Mouse (Mus musculus) bone marrow, adult 2 months (tissue): ENCODE results near the gene Gpr183. TPM values are rescaled to one million over a fixed set of nuclear protein-coding genes. Genes with fewer than 3 reads are reported as not detected.

Experiments
- H3K27ac ChIP-seq: fragments of 200-500 bp; 2 replicates; pipeline ENCODE4 v1.5.1; 2012; ENCODE audit warnings: low read depth, mild to moderate bottlenecking, control low read depth, inconsistent platforms, low read length; ENCODE audit not compliant: control insufficient read depth, poor library complexity, insufficient read depth
- H3K4me1 ChIP-seq: fragments of 200-500 bp; 2 replicates; pipeline ENCODE4 v1.6.1; 2011; ENCODE audit warnings: low read length; ENCODE audit not compliant: control insufficient read depth, insufficient read depth
- H3K4me3 ChIP-seq: fragments of 200-500 bp; replicated peaks from 2 replicates; pipeline ENCODE3; 2011; ENCODE audit warnings: mild to moderate bottlenecking, low read depth, low read length, control low read depth; ENCODE audit not compliant: control insufficient read depth
- CTCF ChIP-seq: fragments of 200-500 bp; IDR thresholded peaks from 2 replicates; pipeline ENCODE4 v1.5.1; 2011; ENCODE audit warnings: low read length, control low read depth; ENCODE audit not compliant: control insufficient read depth, insufficient read depth
- POLR2A ChIP-seq: fragments of 200-500 bp; IDR thresholded peaks from 2 replicates; pipeline ENCODE4 v1.6.1; 2011; ENCODE audit warnings: low read depth, mild to moderate bottlenecking, control low read depth, low read length, borderline replicate concordance; ENCODE audit not compliant: control insufficient read depth
- WGBS: fragments of 180-500 bp; shearing (Covaris S2); methylation state at CpG from one replicate; pipeline ENCODE4 v1.1.7; 2018; 5-methylcytosine and 5-hydroxymethylcytosine counted together
- polyA plus RNA-seq: library from polyadenylated mRNA; stranded (reverse); fragments of >200 nt; gene quantifications from 2 replicates; pipeline ENCODE4 v1.2.4, GENCODE M21; 2011; ENCODE audit warnings: low replicate concordance; ENCODE audit not compliant: missing spikeins, insufficient read depth, insufficient read length

Gpr183 gene
- polyA plus RNA-seq, result 0.83 and 1.5 TPM in 2 replicates

GRCm38 (mm10) chr14:121964990-121965389, at the start of gene Gpr183:
Gene Gpr183, minus strand, starts transcription at chr14:121965195.
- H3K4me1 ChIP-seq, result peaks cover 4% of the 10 kb centered on the region
- peak within 1 kb of the TSS; percentile 50; the same call in 1 of the 2 replicates for H3K27ac ChIP-seq
- H3K4me3 ChIP-seq, result peak within 1 kb of the TSS; percentile 56
- 11% methylated on average over 6 of the region's 6 CpGs for WGBS
- TF ChIP-seq CTCF, result no peak
- no peak for TF ChIP-seq POLR2A

DNA sequence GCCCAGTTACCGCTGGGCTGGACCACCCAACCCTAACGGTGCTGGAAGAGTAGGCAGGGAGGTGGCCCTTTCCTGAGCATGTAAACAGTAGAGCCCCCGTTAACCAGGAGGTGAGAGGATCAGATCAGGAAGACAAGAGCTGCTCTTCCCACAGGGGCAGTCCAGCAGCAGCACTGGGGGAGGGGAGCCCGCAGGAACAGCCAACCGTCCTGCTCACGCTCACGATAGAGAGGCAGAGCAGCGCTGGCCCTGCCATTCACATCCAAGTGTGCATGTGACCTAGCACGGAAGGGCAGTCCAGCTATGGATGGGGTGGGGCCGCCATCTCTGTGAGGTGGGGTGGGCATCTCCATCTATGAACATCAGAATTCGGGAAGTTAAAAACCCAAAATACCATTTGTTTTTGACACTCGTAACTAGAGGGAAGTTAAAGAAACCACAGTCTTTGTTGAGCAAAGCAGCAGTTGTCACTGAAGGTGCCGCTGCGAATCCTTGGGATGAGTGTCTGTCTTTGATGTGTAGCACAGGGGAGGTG, 48.5 kb upstream of the Gpr183 start:
- TF ChIP-seq POLR2A (peak; percentile 56; the same call in 1 of the 2 replicates), CTCF (no peak)
- no peak overlapping the region for H3K4me3 ChIP-seq
- peak overlapping the region; percentile 83 for H3K27ac ChIP-seq
- peaks cover 14% of the 10 kb centered on the region for H3K4me1 ChIP-seq
- WGBS, result 4% methylated on average over 14 of the region's 14 CpGs

DNA sequence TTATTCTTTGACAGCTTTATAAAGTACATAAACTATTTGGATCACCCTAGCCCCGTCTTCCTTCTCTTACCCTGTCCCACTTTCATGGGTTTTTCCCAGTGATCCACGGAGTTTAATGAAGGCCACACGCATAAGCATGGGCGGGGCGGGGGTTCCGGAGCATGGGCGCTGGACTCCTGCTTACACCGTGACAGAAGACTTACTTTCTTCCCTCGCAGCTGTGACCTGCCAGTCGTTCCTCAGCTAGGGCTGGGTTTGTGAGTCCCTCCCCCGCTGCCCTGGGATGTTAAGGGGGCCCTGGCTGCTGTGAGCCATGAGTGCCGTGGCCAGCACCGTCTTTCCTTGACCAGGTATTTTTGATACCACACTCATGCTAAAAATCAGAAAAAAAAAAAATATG, 47.8 kb upstream of the Gpr183 start:
- peaks cover 14% of the 10 kb centered on the region for H3K4me1 ChIP-seq

GRCm38 (mm10) chr14:122012193-122012592, 47.2 kb upstream of the Gpr183 start:
- TF ChIP-seq CTCF (no peak), POLR2A (no peak)
- peak overlapping the region; percentile 48 for H3K27ac ChIP-seq
- no peak overlapping the region for H3K4me3 ChIP-seq
- H3K4me1 ChIP-seq, result peaks cover 14% of the 10 kb centered on the region
- WGBS, result 28% methylated on average over 5 of the region's 5 CpGs

More for the DNA sequence above, 47.8 kb upstream of the Gpr183 start:
- H3K27ac ChIP-seq, result peak overlapping the region; percentile 74
- WGBS, result 56% methylated on average over 13 of the region's 13 CpGs
- H3K4me3 ChIP-seq, result no peak overlapping the region
- TF ChIP-seq CTCF, result no peak

- Histone ChIP-seq H3K27ac (peak overlapping the region; percentile 48), H3K4me3 (no peak overlapping the region), H3K4me1 (peaks cover 14% of the 10 kb centered on the region)
- TF ChIP-seq POLR2A, result no peak
- 83% methylated on average over 8 of the region's 8 CpGs for WGBS
These were observed 46.8 kb upstream of the Gpr183 start for GRCm38 (mm10) chr14:122011768-122012167.

- Histone ChIP-seq H3K27ac (peak overlapping the region; percentile 13; the same call in 1 of the 2 replicates), H3K4me3 (no peak overlapping the region), H3K4me1 (peaks cover 12% of the 10 kb centered on the region)
- no peak for TF ChIP-seq CTCF
- TF ChIP-seq POLR2A, result no peak
- 57% methylated on average over 7 of the region's 7 CpGs for WGBS
These were observed 45.3 kb upstream of the Gpr183 start for GRCm38 (mm10) chr14:122010301-122010700.

DNA sequence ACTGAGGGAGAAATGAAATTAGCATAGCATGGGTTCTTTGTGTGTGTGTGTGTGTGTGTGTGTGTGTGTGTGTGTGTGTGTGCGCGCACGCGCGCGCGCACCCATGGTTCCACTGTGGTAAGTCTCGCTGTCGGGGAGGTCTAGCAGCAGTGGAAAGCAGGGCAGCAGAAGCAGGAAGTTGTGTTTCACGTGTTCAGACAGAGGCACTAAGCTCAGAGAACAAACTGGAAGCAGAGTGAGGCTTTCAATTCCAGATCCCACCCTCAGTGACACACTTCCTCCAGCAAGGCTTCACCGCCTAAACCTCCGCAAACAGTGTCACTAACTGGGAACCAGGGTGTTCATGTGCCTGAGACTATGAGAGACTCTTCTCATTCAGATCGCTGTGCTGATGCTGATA, 44.5 kb upstream of the Gpr183 start:
- Histone ChIP-seq H3K4me1 (peaks cover 12% of the 10 kb centered on the region), H3K27ac (peak overlapping the region; percentile 42; the same call in 1 of the 2 replicates), H3K4me3 (no peak overlapping the region)
- no peak for TF ChIP-seq POLR2A
- TF ChIP-seq CTCF, result no peak
- 14% methylated on average over 13 of the region's 13 CpGs for WGBS

DNA sequence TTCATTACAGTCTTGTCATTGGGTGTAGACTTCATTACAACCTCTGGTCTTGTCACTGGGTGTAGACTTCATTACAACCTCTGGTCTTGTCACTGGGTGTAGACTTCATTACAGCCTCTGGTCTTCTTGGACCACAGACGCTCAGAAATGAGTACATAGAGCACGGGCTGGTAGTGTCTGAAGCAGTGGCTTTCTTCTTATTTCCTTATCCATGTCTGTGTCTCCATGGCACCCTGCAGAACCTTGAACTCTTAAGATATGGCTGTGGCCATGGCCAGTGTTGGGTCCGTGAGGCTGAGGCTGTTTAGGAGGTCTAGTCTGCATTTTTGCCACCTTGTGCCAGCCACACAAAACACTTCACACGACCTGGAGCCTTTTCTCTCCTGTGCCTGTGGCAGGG, 43.3 kb upstream of the Gpr183 start:
- H3K4me3 ChIP-seq, result no peak overlapping the region
- 78% methylated on average over 4 of the region's 4 CpGs for WGBS
- no peak overlapping the region for H3K27ac ChIP-seq
- no peak for TF ChIP-seq CTCF
- no peak for TF ChIP-seq POLR2A
- peaks cover 13% of the 10 kb centered on the region for H3K4me1 ChIP-seq

GRCm38 (mm10) chr14:122003812-122004211, 38.8 kb upstream of the Gpr183 start:
- H3K27ac ChIP-seq, result no peak overlapping the region
- peaks cover 5% of the 10 kb centered on the region for H3K4me1 ChIP-seq
- no peak overlapping the region for H3K4me3 ChIP-seq
- TF ChIP-seq CTCF (no peak), POLR2A (no peak)
